8 mouse cellular contexts compared by ENCODE assay signal in the genomic region with DNA sequence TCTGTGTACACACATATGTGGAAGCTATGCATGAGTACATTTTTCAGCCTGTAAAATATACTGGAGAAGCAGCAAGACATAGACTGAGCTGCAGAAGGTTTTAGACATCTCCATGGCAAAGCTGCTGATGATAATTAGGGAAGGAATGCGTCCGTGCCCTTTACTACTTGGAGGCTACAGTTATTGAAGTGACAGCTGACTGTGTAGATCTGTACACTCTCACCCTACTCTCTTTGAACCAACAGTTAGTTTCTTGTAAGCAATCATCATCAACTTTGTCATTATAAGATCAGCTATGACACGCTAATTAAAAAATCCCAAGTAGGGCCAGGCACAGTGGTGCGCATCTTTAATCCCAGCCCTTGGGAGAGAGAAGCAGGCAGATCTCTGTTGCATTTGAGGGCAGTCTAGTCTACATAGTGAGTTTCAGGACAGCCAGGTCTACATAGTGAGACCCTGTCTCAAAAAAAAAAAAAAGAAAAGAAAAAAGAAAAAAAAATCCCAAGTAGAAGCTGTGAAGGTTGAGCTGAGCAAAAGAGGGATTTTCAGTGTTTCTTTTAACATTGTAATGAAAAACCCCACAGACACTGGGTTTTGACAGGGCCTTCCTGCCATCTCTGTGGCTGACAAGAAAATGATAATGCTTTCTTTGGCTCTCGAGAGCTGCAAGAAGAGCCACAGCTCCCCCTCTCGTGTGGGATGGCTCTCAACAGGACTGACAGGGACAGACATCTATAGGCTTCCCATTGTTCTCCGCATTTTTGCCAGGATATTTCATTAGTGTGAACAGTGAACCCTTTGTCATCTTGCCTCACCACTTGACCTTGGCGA. TPM values are rescaled to one million over a fixed set of nuclear protein-coding genes. Genes with fewer than 3 reads are reported as not detected.
DNase-seq lines count a peak whose midpoint lies in the region; ATAC-seq lines count a peak whose summit lies in the region.
"Had no signal": no experiment of that assay in that cellular context is flagged by ENCODE, and none has a peak within 500 bp of the region (broad histone marks: within the 10 kb centered on the region; RNA-seq: fewer than 3 reads in every experiment).

No protein-coding gene starts in this region.

- peak overlapping the region; percentile 59 for H3K27ac ChIP-seq in kidney, embryonic 15.5 days
- H3K27ac ChIP-seq in forebrain, embryonic 11.5 days (ENCODE audit: low read depth, low read length): peak overlapping the region; percentile 31; the same call in 1 of the 2 replicates
- peak overlapping the region; percentile 74 for H3K27ac ChIP-seq in midbrain, embryonic 10.5 days (replicated peaks)

- H3K36me3 ChIP-seq in kidney, embryonic 15.5 days: peaks cover 18% of the 10 kb centered on the region
- no peaks in the 10 kb centered on the region; the same call in 1 of the 2 replicates for H3K36me3 ChIP-seq in forebrain, embryonic 11.5 days (ENCODE audit: control insufficient read depth, insufficient read depth, low read length)
- H3K36me3 ChIP-seq in midbrain, embryonic 10.5 days: peaks cover 33% of the 10 kb centered on the region

- no peak overlapping the region for H3K4me3 ChIP-seq in kidney, embryonic 15.5 days (replicated peaks)
- no peak overlapping the region for H3K4me3 ChIP-seq in forebrain, embryonic 11.5 days (ENCODE audit: low read depth, low read length)
- no peak overlapping the region for H3K4me3 ChIP-seq in midbrain, embryonic 10.5 days

- no peak overlapping the region for H3K9ac ChIP-seq in kidney, embryonic 15.5 days
- no peak overlapping the region for H3K9ac ChIP-seq in forebrain, embryonic 11.5 days (ENCODE audit: low read length)

- WGBS in kidney, embryonic 15.5 days: 61% methylated on average over 8 of the region's 8 CpGs
- 60% methylated on average over 8 of the region's 8 CpGs for WGBS in forebrain, embryonic 11.5 days
- 58% methylated on average over 8 of the region's 8 CpGs for whole genome bisulfite sequencing in midbrain, embryonic 10.5 days

- no peak; the same call in 1 of the 2 replicates for ATAC-seq in kidney, embryonic 15.5 days (replicated peaks; ENCODE audit: low FRiP score)
- ATAC-seq in forebrain, embryonic 11.5 days (replicated peaks; ENCODE audit: low FRiP score): no peak

- no peak for DNase-seq in kidney, postnatal 25 days
- DNase-seq in T-cell, adult 2 months (ENCODE audit: low spot score): peak; percentile 10
- no peak for DNase-seq in forebrain, embryonic 11.5 days (ENCODE audit: low spot score)
- peak; percentile 28 for DNase-seq in midbrain, embryonic 10.5 days (ENCODE audit: low spot score)
- no peak for DNase-seq in gastrocnemius, postnatal 25 days
- no peak for DNase-seq in spleen, adult 18-20 months

- H3K9me3 ChIP-seq in kidney, embryonic 15.5 days (replicated peaks): no peaks in the 10 kb centered on the region
- no peaks in the 10 kb centered on the region for H3K9me3 ChIP-seq in forebrain, embryonic 11.5 days (ENCODE audit: control insufficient read depth, low read length)
- 0 out of 2 replicates have a peak, but pooled peaks cover 3% of the 10 kb centered on the region for H3K9me3 ChIP-seq in midbrain, embryonic 10.5 days (replicated peaks)

- no peak overlapping the region for H3K4me2 ChIP-seq in kidney, embryonic 15.5 days
- 0 out of 2 replicates have a peak overlapping the region, but pooled peaks have one; percentile 5 for H3K4me2 ChIP-seq in forebrain, embryonic 11.5 days (ENCODE audit: low read depth, low read length, severe bottlenecking)

- H3K27me3 ChIP-seq in kidney, embryonic 15.5 days: no peaks in the 10 kb centered on the region
- no peaks in the 10 kb centered on the region for H3K27me3 ChIP-seq in forebrain, embryonic 11.5 days (ENCODE audit: control insufficient read depth, insufficient read depth, low read length)
- H3K27me3 ChIP-seq in midbrain, embryonic 10.5 days (ENCODE audit: low read depth, poor library complexity, severe bottlenecking): no peaks in the 10 kb centered on the region

- peaks cover 16% of the 10 kb centered on the region for H3K4me1 ChIP-seq in kidney, embryonic 15.5 days
- peaks cover 5% of the 10 kb centered on the region; the same call in 1 of the 2 replicates for H3K4me1 ChIP-seq in forebrain, embryonic 11.5 days (replicated peaks; ENCODE audit: control insufficient read depth, insufficient read depth, low read length)
- peaks cover 28% of the 10 kb centered on the region for H3K4me1 ChIP-seq in midbrain, embryonic 10.5 days

RNA-seq across cellular contexts. Expression of a gene that starts 41.6 kb away (rescaled TPM):
- 0.09 TPM in 1 of 2 replicates, not detected in the other for polyA plus RNA-seq in kidney, embryonic 15.5 days (2015; fragmentation: Nextera tagmentation; extraction: Ambion mirVana)
- 0.15 TPM in 1 of 2 replicates, not detected in the other for polyA plus RNA-seq in forebrain, embryonic 11.5 days (2014; fragmentation: Nextera tagmentation; extraction: Ambion mirVana)
- polyA plus RNA-seq in midbrain, embryonic 10.5 days (2016; fragmentation: Nextera tagmentation; extraction: Ambion mirVana): 0.07 TPM in 2 replicates
- not detected for total RNA-seq in gastrocnemius, postnatal 25 days (2021)
- polyA plus RNA-seq: limb, embryonic 14.5 days had no signal

RNA-seq across cellular contexts. Expression of a gene that starts 54.3 kb away (rescaled TPM):
- polyA plus RNA-seq in kidney, embryonic 15.5 days (2015; fragmentation: Nextera tagmentation; extraction: Ambion mirVana): 56.4 and 64.7 TPM in 2 replicates
- polyA plus RNA-seq in forebrain, embryonic 11.5 days (2014; fragmentation: Nextera tagmentation; extraction: Ambion mirVana): 65.5 and 70.2 TPM in 2 replicates
- 74.5 and 77.4 TPM in 2 replicates for polyA plus RNA-seq in midbrain, embryonic 10.5 days (2016; fragmentation: Nextera tagmentation; extraction: Ambion mirVana)
- 1 to 10 TPM; 3.8 to 5.1 TPM for total RNA-seq in gastrocnemius, postnatal 25 days (2021)

Comparison
In these comparisons a context has a peak if more than half of its experiments do, and no peak if none do; other contexts are left out.
1. DNase-seq: peak in T-cell, adult 2 months (single experiment) and midbrain, embryonic 10.5 days (single experiment); none in kidney, postnatal 25 days (0 of 2), forebrain, embryonic 11.5 days (single experiment), gastrocnemius, postnatal 25 days (single experiment) and spleen, adult 18-20 months (0 of 2).
2. Peak in every context shown above with its lines, with median percentiles within 50 percentile points of each other: H3K27ac ChIP-seq.